Mouse (Mus musculus): ENCODE data around the gene Kcnk10.

DNA sequence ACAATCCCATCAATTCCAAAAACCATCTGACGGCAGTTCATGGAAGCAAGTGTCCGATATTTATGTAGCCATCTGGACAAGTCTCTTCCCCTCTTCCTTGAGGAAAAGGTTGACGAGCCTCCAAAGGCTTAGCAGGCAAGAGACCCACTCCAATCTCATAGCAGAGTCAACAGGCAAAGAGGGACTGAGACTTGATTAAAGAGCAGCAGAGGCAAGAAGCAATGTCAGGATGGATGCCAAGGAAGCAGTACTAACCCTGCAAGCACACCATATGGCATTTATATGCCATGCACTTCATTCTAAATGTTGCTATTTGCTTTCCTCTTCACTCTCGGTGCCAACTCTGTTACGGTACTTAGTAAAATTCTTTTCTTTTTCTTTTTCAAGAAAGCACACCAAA is 119.6 kb downstream of the Kcnk10 start:
- TF ChIP-seq CTCF (IDR thresholded peaks at IDR 0.05; ENCODE audit: low read depth) = no peak
- TF ChIP-seq EP300 (optimal IDR thresholded peaks at IDR 0.05) = no peak

Measured in stomach, postnatal 0 days (tissue).